Mouse (Mus musculus): Measurements from ENCODE around the gene Bpifb4.

GRCm38 (mm10) chr2:153962821-153963331, 24.9 kb downstream of the Bpifb4 start:
- TF ChIP-seq CTCF (IDR thresholded peaks at IDR 0.05; ENCODE audit: extremely low read depth, insufficient read depth, low read length) (no peak), POLR2A (IDR thresholded peaks at IDR 0.05; ENCODE audit: extremely low read depth, insufficient read depth, low read length) (no peak)

All from cortical plate, adult 2 months (tissue).